Mouse (Mus musculus) c-Kit-positive CD71-negative TER-119-negative erythroid progenitor cells, embryonic 14.5 days (primary cell): ENCODE results near the gene Tmub2.

Source experiments
- DNase-seq: peaks from one replicate; pipeline ENCODE4 v3.0.0-alpha.2; 2013; ENCODE audit warnings: low read depth

Tmub2 gene

DNA sequence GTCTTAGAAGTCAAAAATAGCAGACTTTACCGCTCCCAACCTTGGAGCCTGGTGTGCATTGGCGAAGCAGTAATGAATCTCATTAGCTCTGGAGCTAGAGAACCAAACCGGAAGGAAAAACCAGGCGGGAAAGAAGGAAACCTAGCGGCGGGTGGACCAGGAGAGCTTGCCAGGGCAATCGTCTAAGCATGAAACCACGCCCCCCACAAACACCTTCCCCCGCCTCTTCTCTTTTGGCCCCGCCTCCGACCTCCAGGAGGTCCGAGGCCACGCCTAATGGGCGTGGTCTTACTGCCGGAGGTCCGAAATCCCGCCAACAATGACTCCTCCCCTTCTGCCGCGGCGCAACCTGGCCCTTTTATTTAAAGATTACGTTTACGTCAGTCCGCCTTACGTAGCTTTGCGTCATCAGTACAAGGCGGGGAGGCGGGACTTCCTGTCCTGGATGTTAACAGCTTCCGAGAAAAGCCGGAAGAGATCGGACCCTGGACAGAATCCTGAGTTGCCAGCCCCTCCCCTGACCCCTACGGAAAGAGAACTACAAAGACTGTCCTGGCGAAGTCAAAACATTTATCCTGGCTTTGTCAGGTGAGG, at the start of gene Tmub2:
Gene Tmub2, plus strand, starts transcription at position 431 of the 594 bp plus-strand sequence.
- peak; percentile 98 for DNase-seq

DNA sequence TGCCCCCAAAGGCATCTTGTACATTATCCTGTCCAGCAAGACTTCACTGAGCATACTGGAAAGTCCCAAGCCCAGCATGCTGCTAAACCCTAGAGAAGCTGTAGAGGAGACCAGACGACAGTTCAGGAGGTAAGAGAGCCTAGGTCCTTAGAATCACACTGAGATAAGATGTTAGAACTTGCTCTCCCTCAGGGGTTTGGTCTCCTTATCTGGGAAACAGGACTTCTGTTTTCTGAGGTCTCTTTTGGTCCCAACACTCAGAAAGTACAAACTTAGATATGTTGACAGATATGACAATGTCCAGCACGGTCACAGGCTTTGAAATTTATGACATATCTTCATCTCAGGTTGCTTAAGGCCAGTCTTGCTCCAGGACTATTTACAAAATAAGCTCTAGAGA, 48.7 kb upstream of the Tmub2 start:
- DNase-seq: no peak

DNA sequence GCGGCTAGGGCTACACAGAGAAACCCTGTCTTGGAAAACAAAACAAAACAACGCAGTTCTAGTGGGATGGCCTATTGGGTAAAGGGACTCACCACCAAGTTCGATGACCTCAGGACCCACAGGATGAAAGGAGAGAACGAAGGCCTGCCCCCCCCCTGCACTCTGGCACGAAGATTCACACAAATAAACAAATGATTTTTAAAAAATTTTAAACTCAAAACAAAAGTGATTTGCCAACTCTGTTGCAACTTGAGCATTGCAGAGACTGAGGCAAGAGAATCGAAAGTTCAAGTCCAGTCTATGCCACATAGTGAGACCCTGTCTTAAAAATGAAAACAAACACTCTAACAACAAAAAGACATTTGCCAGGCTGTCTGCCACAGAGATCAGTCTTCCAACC, 44.1 kb upstream of the Tmub2 start:
- DNase-seq: no peak

DNA sequence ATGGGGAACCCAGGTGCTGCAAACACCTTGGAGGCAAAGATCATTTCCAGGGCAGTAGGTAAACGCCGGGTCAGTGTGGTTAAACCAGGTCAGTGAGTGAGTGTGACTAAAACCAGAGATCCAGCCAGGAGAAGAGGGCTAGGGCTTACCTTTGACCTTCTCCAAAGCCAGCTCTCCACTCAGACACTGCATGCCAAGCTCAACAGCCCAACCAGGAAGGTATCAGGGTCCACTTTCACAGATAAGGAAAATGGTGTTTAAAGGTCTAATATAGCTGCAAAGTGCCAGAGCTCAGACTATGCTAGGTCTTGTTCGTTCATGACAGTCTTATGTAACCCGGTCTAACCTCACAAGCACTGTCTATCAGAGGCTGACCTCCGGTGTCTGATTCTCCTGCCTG, 43.5 kb upstream of the Tmub2 start:
- DNase-seq: no peak

DNA sequence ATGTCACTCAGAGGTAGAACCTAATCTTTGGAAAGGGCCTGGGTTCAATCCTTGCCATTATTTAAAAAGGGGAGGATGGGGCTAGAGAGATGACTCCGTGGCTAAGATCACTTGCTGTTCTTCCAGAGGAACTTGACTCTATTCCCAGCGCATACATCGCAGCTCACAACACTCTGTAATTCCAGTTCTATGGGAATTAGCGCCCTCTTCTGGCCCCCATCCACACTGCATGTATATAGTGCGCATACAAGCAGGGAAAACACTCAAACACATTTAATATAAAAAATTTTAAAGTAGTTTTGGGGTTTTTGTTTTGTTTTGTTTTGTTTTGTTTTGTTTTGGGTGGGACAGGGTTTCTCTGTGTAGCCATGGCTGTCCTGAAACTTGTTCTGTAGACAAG, 42.9 kb upstream of the Tmub2 start:
- no peak for DNase-seq

DNA sequence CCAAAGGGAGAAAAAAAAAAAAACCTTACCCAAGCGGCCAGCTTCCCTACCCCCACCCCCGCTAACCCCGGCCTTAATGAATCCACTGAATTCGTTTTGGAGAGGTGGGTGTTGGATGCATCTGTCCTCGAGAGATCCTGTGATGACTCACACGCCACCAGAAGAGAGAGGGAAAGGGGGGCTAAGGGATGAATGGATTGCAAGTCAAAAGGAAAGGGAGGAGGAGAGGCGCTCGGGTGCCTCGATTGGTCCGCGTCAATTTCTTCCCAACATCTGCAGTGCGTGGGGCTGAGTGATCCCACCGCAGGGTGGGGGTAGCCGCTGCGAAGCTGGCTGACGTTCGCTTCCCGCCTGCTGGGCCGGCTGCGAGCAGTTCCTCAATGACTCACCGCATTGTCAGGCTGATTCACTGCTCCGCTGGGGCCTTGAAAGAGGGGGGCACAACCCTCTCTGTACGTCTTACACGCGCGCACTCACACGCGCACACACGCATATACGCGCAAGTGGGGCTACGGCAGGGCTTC, 39.7 kb upstream of the Tmub2 start:
- DNase-seq: peak; percentile 74

DNA sequence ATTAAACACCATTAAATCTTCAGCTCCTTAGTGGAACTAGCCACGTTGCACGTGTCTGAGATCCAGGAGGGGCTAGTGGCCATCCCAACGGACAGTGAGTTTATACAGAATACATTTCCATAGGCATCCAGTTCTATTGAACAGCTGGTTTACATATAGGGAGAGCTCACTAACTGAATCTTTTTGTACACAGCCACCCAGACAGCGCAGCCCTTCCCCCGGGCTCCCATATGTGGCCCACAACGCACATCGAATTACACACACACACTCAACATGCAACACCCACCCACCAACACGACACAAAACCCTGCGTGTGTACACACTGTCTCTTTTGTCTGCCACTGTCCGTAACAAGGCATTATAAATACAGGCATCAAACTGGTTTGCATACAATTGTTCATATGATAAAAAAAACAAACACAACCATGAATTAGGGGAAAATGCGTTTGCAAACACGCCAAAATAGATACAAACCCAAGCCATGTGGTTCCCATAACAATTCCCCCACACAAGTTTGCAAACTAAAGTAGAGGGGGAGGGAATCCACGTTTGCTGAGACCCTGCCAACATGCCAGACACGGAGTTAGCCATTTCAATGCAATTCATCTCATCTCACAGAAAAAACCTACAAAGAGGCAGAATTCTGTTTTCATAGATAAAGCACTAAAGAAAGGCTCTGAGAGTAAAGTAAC, 39.0 kb upstream of the Tmub2 start:
- DNase-seq: no peak

DNA sequence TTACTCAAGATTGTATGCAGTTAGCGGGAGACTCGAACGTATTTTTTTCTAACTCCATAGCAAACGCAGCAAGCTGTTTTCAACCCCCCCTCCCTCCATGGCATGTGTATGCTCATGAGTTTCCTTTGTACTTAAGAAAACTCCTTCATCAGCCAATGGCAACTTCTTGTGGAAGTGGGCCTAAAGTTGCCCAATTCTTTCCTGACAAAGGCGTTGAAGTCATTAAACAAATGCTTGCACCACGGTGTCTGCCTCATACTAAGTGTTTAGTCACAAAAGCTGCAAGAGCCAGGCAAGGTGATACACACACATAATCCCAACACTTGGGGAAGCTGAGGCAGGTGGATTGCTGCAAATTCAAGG, 38.5 kb upstream of the Tmub2 start:
- DNase-seq: no peak

DNA sequence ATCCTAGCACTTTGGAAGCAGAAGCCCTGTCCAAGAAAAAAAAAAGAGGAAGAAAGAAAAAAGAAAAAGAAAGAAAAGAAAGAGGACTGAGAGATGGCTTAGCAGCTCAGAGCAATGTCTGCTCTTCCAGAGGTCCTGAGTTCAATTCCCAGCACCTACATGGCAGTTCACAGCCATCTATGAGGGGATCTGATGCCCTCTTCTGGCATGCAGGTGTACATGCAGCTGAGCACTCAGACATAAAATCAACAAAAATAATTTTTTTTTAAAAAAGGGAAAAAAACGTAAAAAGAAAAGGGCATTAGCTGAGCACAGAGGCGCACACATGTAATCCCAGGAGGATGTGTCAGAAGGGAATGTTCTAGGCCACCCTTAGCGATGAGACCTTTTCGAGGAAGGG, 37.9 kb upstream of the Tmub2 start:
- no peak for DNase-seq

DNA sequence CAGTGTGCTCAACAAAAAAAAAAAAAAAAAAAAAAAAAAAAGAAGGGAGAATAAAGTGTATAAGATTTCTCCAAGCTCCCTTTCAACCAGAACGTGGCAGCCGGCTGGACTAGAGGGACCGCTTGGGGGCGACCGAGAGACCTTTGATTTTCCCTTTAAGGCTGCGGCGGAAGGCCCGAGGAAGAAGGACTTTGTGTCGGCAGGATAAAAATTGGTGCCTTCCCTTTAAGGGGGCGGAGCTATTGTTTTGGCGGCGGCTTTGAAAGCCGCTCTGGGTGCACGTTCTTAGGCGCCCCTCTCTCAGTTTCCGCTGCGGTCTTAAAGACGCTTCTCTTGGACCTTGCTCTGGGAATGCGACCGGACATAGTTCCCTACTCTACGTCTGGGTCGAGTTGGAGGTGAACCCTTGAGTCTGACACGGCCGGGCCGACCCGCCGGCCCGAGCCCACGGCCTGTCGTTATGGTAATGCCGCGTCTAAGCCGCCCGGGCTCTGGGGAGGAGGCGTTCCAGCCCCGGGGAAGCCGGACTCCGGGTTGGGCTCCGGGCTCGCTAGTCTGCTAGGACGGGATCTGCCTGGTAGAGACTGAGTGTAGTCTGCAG, 36.0 kb upstream of the Tmub2 start, which contains the start of gene BC030867:
Gene BC030867, plus strand, starts transcription at position 253 of the 601 bp plus-strand sequence.
- peak; percentile 100 for DNase-seq

DNA sequence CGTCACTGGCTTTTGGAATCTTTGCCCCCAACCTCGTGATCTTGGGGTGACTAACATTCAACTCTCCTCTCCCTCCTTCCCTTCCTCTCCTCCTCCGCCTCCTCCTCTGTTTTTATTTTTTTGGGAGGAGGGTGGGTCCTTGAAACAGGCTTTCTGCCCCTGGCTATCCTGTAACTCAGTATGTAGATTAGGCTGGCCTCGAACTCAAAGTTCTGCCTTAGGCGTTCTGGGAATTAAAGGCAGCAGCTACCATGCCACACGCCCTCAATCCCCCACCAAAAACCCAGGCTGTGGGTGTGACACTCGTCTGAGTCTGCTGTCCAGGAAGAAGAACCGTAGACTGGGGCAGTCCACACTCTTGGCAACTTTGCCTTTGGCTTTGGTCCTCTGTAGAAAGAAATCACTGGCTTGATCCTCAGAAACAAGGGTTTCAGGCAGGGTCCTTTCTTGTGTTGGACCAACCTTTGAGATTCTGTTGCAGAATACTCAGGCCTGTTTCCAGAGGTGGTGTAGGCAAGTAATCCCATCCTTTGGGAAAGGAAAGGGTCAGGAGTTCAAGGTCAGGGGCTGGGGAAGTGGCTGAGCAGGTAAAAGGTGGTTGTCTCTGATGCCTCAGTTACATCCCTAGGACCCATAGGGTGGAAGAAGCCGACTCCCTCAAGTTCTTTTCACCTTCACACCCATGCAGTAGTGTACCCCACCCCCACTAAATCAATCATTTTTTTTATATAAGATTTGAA, 35.2 kb upstream of the Tmub2 start:
- no peak for DNase-seq

DNA sequence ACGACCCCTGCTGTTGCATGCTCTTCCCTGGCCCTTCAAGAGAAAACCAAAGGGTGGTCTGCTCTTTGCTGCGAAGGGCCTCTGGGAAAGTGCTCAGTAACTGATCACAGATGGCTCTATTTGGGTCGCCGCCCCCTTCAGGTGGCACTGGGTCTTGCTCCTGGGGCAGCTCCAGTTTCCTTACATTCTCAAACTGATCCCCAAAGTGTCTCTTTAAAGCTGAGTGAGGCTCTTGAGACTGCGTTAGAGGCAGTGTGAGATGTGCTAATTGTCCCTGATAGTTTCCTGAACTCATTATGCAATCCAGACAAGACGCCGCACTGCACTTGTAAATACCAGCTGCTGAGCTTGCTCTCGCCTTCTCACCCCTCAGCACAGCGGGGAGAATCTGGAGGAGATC, 27.2 kb upstream of the Tmub2 start:
- DNase-seq: no peak

DNA sequence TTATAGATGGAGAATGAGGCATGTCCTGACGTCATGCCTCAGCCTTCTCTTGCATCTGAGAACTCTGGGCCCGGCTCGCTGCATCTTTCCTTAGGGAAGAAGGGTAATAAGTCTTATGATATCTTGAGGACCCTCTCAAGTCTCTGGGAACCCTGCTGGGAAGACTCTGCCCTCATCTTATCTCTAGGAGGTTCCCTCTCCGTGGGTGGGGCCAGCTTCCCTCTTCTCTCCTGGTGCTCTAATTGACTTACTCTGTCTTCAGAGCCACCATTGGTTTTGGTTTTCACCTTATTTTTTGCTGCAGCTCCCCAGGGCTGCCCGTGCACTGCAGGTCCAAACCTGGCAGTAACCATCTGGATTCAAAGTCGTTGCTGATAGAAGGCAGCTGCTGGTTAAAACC, 26.6 kb upstream of the Tmub2 start:
- DNase-seq: no peak

DNA sequence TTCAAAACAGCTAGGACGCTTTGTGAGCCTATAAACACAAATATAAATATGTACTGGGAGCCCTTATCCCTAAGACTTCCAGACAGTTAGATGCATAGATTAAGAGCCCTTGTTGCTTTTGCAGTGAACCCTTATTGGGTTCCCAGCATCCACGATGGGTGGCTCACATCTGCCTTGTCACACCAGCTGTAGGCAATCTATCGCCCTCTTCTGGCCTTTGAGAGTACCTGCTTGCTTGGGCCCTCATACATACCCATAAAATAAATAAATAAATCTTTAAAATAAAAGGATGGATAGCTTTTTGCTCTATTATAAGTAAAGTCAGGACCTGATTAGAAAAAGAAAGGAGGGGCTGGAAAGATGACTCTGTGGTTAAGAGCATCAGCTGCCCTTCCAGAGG, 26.2 kb upstream of the Tmub2 start:
- no peak for DNase-seq

DNA sequence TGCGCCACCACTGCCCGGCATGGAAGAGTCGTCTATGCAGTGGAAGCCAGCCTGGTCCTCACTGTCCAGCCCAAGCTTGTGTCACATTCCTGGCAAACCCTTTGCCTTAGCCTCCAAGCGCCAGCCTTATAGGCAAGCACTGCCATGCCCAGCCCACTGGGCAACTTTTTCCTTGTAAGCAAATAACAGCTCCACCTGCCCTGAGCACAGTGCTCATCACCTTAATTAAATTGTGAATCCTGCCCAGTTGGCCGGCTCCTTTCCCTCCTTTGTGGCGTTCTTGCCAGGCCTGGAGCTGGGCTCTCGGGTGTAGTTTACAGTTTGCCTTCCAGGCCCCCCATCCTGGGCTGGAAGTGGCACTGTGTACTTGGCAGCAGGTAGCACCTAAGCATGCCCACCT, 21.5 kb upstream of the Tmub2 start:
- no peak for DNase-seq

DNA sequence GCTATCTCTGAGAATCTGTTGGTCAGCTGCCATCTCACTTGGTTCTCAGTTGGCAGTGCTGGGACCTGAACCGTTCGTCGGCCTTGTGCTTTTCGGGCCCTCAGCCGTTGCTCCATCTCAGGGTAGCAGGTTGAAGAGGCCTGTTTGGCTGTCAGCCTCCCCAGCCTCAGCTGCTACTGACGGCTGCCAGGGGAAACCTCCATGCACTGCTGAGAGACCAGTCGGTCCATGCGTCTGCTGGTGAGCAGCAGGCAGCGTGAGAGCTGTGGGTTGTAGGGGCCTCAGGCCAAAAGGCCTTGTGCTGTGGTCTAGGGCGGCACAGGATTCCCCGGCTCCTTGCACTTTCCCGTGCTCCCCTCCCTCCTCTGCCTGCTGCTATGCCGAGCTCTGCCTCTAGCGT, 18.9 kb upstream of the Tmub2 start:
- DNase-seq: no peak

DNA sequence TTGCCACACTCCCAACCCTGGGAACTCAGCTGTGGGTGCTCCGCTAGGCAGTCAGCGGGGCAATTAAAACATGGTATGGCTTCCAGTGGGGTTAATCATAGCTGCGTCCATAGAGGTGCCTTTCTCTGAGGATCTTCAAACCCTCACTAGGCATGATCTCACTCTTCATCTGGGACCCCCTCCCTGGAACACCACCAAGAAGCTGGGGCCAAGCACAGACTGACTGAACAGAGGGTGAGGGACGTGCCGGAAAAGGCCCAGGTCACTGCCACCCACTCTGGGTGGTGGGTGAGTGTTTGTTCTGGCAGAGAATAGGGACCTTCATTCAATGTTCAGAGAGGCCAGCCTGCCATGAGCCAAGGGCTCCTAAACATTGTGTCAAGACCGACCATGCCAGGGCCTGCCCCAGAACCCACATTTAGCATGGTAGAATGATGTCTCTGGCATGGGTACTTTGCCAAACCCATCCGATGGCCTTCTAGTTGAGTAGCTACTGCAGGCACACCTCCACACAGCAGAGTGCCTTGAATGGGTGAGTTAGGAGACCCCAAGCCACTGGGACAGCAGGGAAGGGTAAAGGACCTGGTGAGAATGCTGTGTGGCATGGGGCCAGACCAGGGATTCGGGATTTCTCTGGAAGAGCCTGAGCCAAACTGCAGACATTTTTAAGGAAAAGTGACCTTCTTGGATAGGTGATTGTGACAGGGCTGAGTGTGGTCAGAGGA, 17.9 kb upstream of the Tmub2 start:
- DNase-seq: no peak

DNA sequence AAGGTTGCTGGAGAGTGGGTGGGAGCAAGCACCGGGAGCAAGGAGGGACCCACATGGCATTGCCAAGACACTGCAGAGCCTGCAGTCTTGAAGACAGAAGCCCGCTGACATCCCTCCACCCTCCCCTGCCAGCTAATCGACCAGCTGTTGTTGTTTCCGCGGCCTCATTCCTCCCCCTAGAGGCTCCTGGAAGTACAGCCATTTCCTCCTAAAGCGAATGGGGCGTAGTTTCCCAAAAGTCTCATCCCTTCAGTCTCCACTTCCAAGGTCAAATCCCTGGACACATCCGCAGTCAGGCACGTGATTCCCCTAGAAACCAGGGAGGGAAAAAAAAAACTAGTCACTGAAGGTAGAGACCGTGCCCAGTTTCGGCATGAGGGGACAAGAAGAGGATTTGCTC, 17.3 kb upstream of the Tmub2 start:
- peak; percentile 45 for DNase-seq

DNA sequence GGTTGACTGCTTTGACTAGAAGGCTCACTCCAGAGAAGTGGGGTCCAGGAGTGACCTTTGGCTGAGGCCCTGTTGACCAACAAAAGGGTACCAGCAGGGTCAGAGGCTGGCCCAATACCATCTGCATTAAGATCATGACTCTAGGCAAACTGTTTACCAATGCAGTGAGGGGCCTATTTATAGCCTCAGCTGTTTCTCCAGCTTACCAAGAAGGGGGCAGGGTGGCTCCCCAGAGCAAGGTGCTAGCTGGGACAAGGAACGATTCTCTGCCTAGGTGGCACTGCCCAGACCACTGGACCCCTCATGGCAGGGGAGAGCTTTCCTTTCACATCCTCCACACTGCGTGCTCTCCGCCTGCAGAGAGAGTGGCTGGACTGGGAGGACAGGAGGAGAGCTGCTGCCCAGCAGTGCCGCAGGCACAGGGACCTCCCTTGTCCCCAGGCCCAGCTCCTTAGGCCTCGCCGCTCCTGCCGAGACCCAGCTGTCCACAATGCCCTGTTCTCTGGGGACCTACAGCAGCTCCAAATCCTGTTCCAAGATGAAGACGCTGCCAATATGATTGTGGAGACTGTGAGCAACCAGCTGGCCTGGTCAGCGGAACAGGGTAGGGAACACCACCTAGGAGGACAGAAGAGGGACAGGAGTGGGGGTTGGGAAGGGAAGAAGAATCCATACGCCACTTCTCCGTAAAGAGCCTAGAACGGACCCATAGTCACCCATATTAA, 16.0 kb upstream of the Tmub2 start, which contains the start of gene Asb16:
Gene Asb16, plus strand, starts transcription at position 224 of the 725 bp plus-strand sequence.
- DNase-seq: no peak

DNA sequence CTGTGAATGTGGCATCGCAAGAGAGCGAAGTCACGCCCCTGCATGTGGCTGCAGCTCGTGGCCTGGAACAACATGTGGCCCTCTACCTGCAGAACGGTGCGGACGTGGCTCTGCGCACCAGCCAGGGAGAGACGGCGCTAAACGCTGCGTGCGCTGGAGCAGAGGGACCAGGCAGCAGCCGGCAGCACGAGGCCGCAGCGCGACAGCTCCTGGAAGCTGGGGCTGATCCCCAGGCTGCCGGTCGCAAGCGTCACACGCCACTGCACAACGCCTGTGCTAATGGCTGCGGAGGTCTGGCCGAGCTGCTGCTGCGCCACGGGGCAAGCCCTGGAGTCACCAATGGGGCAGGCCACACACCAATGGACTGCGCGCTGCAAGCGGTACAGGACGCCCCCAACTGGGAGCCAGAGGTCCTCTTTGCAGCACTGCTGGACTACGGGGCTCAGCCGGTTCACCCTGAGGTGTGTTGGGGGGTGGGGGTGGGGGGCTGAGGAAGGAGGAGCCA, 8.3 kb upstream of the Tmub2 start:
- DNase-seq: no peak

DNA sequence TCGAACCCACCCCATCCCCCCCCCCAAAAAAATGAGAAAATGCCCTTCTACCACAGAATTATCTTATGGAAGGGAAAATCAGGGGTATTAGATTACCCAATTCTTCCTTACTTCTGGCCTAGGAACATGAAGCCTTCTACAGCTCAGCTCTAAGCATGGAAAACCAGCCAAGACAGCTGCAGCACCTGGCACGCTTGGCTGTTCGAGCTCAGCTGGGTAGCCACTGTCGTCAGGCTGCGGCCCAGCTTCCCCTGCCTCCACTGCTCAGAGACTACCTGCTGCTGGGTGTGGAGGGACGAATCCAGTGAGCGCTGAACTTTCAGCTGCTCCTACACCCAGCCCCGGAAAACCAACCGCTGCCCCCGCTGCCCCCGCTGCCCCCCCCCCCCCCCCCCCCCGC, 7.0 kb upstream of the Tmub2 start:
- DNase-seq: no peak
